Mouse (Mus musculus) granulocyte monocyte progenitor cell, adult 5-6 weeks (primary cell): Measurements from ENCODE around the gene Reps2. TPM values are rescaled to one million over a fixed set of nuclear protein-coding genes. Genes with fewer than 3 reads are reported as not detected.

Experiments used
- ATAC-seq: replicated peaks from 2 replicates; pipeline ENCODE4 v1.8.0; 2016; ENCODE audit warnings: mild to moderate bottlenecking, moderate TSS enrichment, inconsistent platforms; ENCODE audit not compliant: poor library complexity, severe bottlenecking
- total RNA-seq, 2 experiments: library from RNA; stranded (forward) in 1 of 2; stranded (reverse) in 1 of 2; fragments of 200-712, 200-1000 nt in 1 of 2; fragments of >200 nt in 1 of 2; fragmentation: Nextera tagmentation in 1 of 2; gene quantifications; 2 replicates each; pipeline ENCODE4 v1.2.3; 2014 to 2017

Gene Reps2
- total RNA-seq, 2 experiments from 2014 or later: 0.15 TPM; not detected in 1

- ATAC-seq: peak; percentile 97
Observed at GRCm38 (mm10) chrX:162510426-162510980, 132.9 kb downstream of the Reps2 start.

- ATAC-seq: no peak
Observed at GRCm38 (mm10) chrX:162505186-162505585, 138.3 kb downstream of the Reps2 start.

GRCm38 (mm10) chrX:162503436-162503835 is 140.0 kb downstream of the Reps2 start:
- ATAC-seq: no peak

GRCm38 (mm10) chrX:162500962-162501361 is 142.5 kb downstream of the Reps2 start:
- ATAC-seq: no peak; the same call in 1 of the 2 replicates

- no peak for ATAC-seq
Observed at GRCm38 (mm10) chrX:162496485-162496884, 147.0 kb downstream of the Reps2 start.

GRCm38 (mm10) chrX:162488630-162489029 is 154.8 kb downstream of the Reps2 start:
- ATAC-seq: no peak

- ATAC-seq: no peak
Observed at GRCm38 (mm10) chrX:162487734-162488133, 155.7 kb downstream of the Reps2 start.

GRCm38 (mm10) chrX:162470213-162470612 is 173.2 kb downstream of the Reps2 start:
- ATAC-seq: no peak

GRCm38 (mm10) chrX:162462156-162462555 is 181.3 kb downstream of the Reps2 start:
- no peak for ATAC-seq

- 0 out of 2 replicates have a peak, but pooled peaks have one; percentile 27 for ATAC-seq
Observed at GRCm38 (mm10) chrX:162456445-162456844, 187.0 kb downstream of the Reps2 start.

- peak; percentile 70 for ATAC-seq
Observed at GRCm38 (mm10) chrX:162455364-162455763, 188.1 kb downstream of the Reps2 start.

- no peak for ATAC-seq
Observed at GRCm38 (mm10) chrX:162453821-162454402, 189.5 kb downstream of the Reps2 start.

- no peak for ATAC-seq
Observed at GRCm38 (mm10) chrX:162452642-162453041, 190.8 kb downstream of the Reps2 start.

GRCm38 (mm10) chrX:162447974-162448373 is 195.5 kb downstream of the Reps2 start:
- no peak for ATAC-seq

- no peak for ATAC-seq
Observed at GRCm38 (mm10) chrX:162446678-162447318, 196.7 kb downstream of the Reps2 start.

GRCm38 (mm10) chrX:162443387-162443786 is 200.1 kb downstream of the Reps2 start:
- no peak for ATAC-seq

GRCm38 (mm10) chrX:162442970-162443369 is 200.5 kb downstream of the Reps2 start:
- ATAC-seq: no peak

GRCm38 (mm10) chrX:162432776-162433543 is 210.5 kb downstream of the Reps2 start:
- ATAC-seq: no peak

- ATAC-seq: no peak
Observed at GRCm38 (mm10) chrX:162427698-162428097, 215.8 kb downstream of the Reps2 start.

- no peak for ATAC-seq
Observed at GRCm38 (mm10) chrX:162419431-162419830, 224.0 kb downstream of the Reps2 start.

GRCm38 (mm10) chrX:162413124-162413523 is 230.3 kb downstream of the Reps2 start:
- no peak for ATAC-seq
